Mouse (Mus musculus) bone marrow, adult 2 months (tissue): ENCODE measurements at regions not wholly inside any gene's neighbourhood (a gene's known extent, or its start where the extent isn't known, plus 50 kb on each side); places are given as distances from the start of the nearest gene placed in this dataset.

Experiments
- CTCF ChIP-seq: fragments of 200-500 bp; IDR thresholded peaks from 2 replicates; pipeline ENCODE4 v1.5.1; 2011; ENCODE audit warnings: low read length, control low read depth; ENCODE audit not compliant: control insufficient read depth, insufficient read depth
- POLR2A ChIP-seq: fragments of 200-500 bp; IDR thresholded peaks from 2 replicates; pipeline ENCODE4 v1.6.1; 2011; ENCODE audit warnings: low read depth, mild to moderate bottlenecking, control low read depth, low read length, borderline replicate concordance; ENCODE audit not compliant: control insufficient read depth

DNA sequence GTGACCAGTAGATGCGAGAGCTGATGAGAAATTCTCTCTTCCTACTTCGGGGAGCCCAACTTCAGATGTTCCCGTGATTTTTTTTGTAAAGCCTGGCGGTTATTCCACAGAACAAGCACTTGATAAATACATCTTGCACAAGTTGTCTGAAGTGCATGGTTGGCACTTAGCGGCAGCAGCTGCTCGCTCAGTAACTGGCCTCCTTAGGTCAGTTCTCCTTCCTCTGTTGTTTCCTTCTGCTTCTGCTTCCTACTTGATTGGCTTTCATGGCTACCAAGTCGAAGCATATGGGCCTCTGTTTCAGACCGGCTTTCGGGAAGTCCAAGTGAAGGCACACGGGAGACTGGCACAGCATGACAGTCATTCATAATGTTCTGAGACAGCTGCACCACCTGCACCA, 84.6 kb downstream of the Nufip1 start:
- TF ChIP-seq CTCF (no peak), POLR2A (no peak)
